Mouse (Mus musculus) ES-Bruce4 (cell line): ENCODE data around the gene Limd2.

Experiments used
- CTCF ChIP-seq: IDR thresholded peaks from one replicate; pipeline ENCODE4 v1.8.1; 2011; ENCODE audit warnings: low read depth, low read length
- EP300 ChIP-seq: IDR thresholded peaks from 2 replicates; pipeline ENCODE4 v1.6.1; 2011; ENCODE audit warnings: low read depth, low read length; ENCODE audit not compliant: insufficient read depth

GRCm38 (mm10) chr11:106156257-106156656 lies 4.4 kb downstream of the Limd2 start:
- TF ChIP-seq EP300 (no peak), CTCF (no peak)
